ENCODE assay signal across 7 mouse cellular contexts in the genomic region with DNA sequence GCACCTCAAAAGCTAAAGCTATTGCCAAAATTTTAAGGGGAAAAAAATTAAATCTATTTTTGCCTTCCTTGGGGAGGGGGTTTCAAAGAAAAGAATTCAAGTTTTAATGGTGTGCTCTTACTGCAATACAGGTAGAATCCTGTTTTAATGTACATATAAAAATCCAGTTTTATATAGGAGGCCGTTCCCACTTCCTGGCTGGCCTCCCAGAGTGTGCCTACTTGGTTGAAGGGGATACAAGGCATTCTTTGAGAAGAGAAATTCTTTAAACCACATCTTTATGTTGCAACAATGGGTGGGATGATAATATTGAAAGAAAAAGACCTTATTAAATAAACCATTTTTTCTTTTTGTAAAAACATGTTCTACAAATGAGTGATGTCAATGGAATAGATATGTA. TPM values are rescaled to one million over a fixed set of nuclear protein-coding genes. Genes with fewer than 3 reads are reported as not detected.
DNase-seq lines count a peak whose midpoint lies in the region; ATAC-seq and TF ChIP-seq lines count a peak whose summit lies in the region.

No protein-coding gene starts in this region.

- no peak overlapping the region; the same call in 1 of the 2 replicates for H3K9ac ChIP-seq in lung, embryonic 16.5 days (ENCODE audit: low read length)
- no peak overlapping the region for H3K9ac ChIP-seq in forebrain, embryonic 13.5 days
- H3K9ac ChIP-seq in limb, embryonic 14.5 days (ENCODE audit: low read depth, low read length, severe bottlenecking) = no peak overlapping the region
- H3K9ac ChIP-seq in stomach, embryonic 16.5 days (ENCODE audit: low read length) = no peak overlapping the region

- H3K27me3 ChIP-seq in lung, embryonic 16.5 days (ENCODE audit: control insufficient read depth, insufficient read depth, low read depth, low read length) = no peaks in the 10 kb centered on the region
- no peaks in the 10 kb centered on the region for H3K27me3 ChIP-seq in forebrain, embryonic 13.5 days
- H3K27me3 ChIP-seq in limb, embryonic 14.5 days (ENCODE audit: control insufficient read depth, insufficient read depth, low read length) = no peaks in the 10 kb centered on the region
- no peaks in the 10 kb centered on the region for H3K27me3 ChIP-seq in stomach, embryonic 16.5 days (ENCODE audit: control insufficient read depth, insufficient read depth, low read length)

- H3K27ac ChIP-seq in lung, embryonic 16.5 days (ENCODE audit: low read length) = peak overlapping the region; percentile 94
- H3K27ac ChIP-seq in forebrain, embryonic 13.5 days = no peak overlapping the region
- H3K27ac ChIP-seq in limb, embryonic 14.5 days (replicated peaks; ENCODE audit: low read depth, low read length) = peak overlapping the region; percentile 88; the same call in 1 of the 2 replicates
- peak overlapping the region; percentile 91 for H3K27ac ChIP-seq in stomach, embryonic 16.5 days (ENCODE audit: low read length)

- peak overlapping the region; percentile 90 for H3K4me2 ChIP-seq in lung, embryonic 16.5 days (ENCODE audit: low read depth, low read length)
- peak overlapping the region; percentile 85 for H3K4me2 ChIP-seq in forebrain, embryonic 13.5 days
- H3K4me2 ChIP-seq in limb, embryonic 14.5 days (replicated peaks; ENCODE audit: low read depth, low read length, severe bottlenecking) = peak overlapping the region; percentile 61
- H3K4me2 ChIP-seq in stomach, embryonic 16.5 days (ENCODE audit: low read depth, low read length) = peak overlapping the region; percentile 74

- DNase-seq in lung, postnatal 36 days = no peak
- no peak for DNase-seq in limb, embryonic 14.5 days (ENCODE audit: low spot score)
- DNase-seq in gastrocnemius, postnatal 36 days = no peak
- no peak for DNase-seq in kidney, adult 9 months

- no peaks in the 10 kb centered on the region for H3K36me3 ChIP-seq in lung, embryonic 16.5 days (ENCODE audit: control insufficient read depth, insufficient read depth, low read length)
- no peaks in the 10 kb centered on the region for H3K36me3 ChIP-seq in forebrain, embryonic 13.5 days (ENCODE audit: poor library complexity, severe bottlenecking)
- H3K36me3 ChIP-seq in limb, embryonic 14.5 days (ENCODE audit: control insufficient read depth, insufficient read depth, low read length) = no peaks in the 10 kb centered on the region
- H3K36me3 ChIP-seq in stomach, embryonic 16.5 days (ENCODE audit: control insufficient read depth, insufficient read depth, low read length) = no peaks in the 10 kb centered on the region

- no peaks in the 10 kb centered on the region for H3K9me3 ChIP-seq in lung, embryonic 16.5 days (ENCODE audit: control insufficient read depth, low read length)
- H3K9me3 ChIP-seq in forebrain, embryonic 13.5 days (replicated peaks) = no peaks in the 10 kb centered on the region
- no peaks in the 10 kb centered on the region for H3K9me3 ChIP-seq in limb, embryonic 14.5 days (ENCODE audit: control insufficient read depth, low read length)
- no peaks in the 10 kb centered on the region for H3K9me3 ChIP-seq in stomach, embryonic 16.5 days (replicated peaks; ENCODE audit: control insufficient read depth, low read length)

- TF ChIP-seq POLR2A in limb, embryonic 14.5 days (IDR thresholded peaks at IDR 0.05; ENCODE audit: borderline replicate concordance, extremely low read depth, insufficient read depth, insufficient read length) = no peak

- intact Hi-C loops in gastrocnemius, postnatal 36 days (cut with DNase I) = loop anchor here (2.0 kb wide), 1 partner anchor 130 kb away; a partner anchor contains a TSS

- peak; percentile 40; the same call in 1 of the 2 replicates for ATAC-seq in lung, embryonic 16.5 days (ENCODE audit: low read depth)
- ATAC-seq in forebrain, embryonic 13.5 days = no peak
- ATAC-seq in limb, embryonic 14.5 days (ENCODE audit: low FRiP score, low read depth) = no peak
- no peak for ATAC-seq in stomach, embryonic 16.5 days (ENCODE audit: insufficient read depth, low FRiP score)

- WGBS in lung, embryonic 16.5 days = 30% methylated on average over 1 of the region's 1 CpGs
- 60% methylated on average over 1 of the region's 1 CpGs for WGBS in forebrain, embryonic 13.5 days
- 15% methylated on average over 1 of the region's 1 CpGs for WGBS in limb, embryonic 14.5 days
- WGBS in stomach, embryonic 16.5 days = 43% methylated on average over 1 of the region's 1 CpGs

- peaks cover 7% of the 10 kb centered on the region for H3K4me1 ChIP-seq in lung, embryonic 16.5 days (replicated peaks; ENCODE audit: control insufficient read depth, insufficient read depth, low read length)
- 0 out of 2 replicates have a peak, but pooled peaks cover 8% of the 10 kb centered on the region for H3K4me1 ChIP-seq in forebrain, embryonic 13.5 days
- H3K4me1 ChIP-seq in limb, embryonic 14.5 days (ENCODE audit: control insufficient read depth, insufficient read depth, low read length) = peaks cover 14% of the 10 kb centered on the region
- no peaks in the 10 kb centered on the region for H3K4me1 ChIP-seq in stomach, embryonic 16.5 days (ENCODE audit: control insufficient read depth, insufficient read depth, low read length)

- H3K4me3 ChIP-seq in lung, embryonic 16.5 days (ENCODE audit: low read length) = peak overlapping the region; percentile 86
- peak overlapping the region; percentile 65 for H3K4me3 ChIP-seq in forebrain, embryonic 13.5 days
- peak overlapping the region; percentile 81; the same call in 1 of the 2 replicates for H3K4me3 ChIP-seq in limb, embryonic 14.5 days (replicated peaks; ENCODE audit: low read length)
- peak overlapping the region; percentile 81 for H3K4me3 ChIP-seq in stomach, embryonic 16.5 days (replicated peaks; ENCODE audit: low read length)

RNA-seq across cellular contexts. Expression of a gene that starts 0.6 kb away (rescaled TPM):
- 11.2 and 12.7 TPM in 2 replicates for polyA plus RNA-seq in lung, embryonic 16.5 days (2015; fragmentation: Nextera tagmentation; extraction: Ambion mirVana)
- 8.5 and 10.4 TPM in 2 replicates for polyA plus RNA-seq in forebrain, embryonic 13.5 days (2015; fragmentation: Nextera tagmentation; extraction: Ambion mirVana)
- polyA plus RNA-seq in limb, embryonic 14.5 days (2012; rRNA removed) = 11.3 and 13.5 TPM in 2 replicates
- polyA plus RNA-seq in limb, embryonic 14.5 days (2014; fragmentation: Nextera tagmentation; extraction: Ambion mirVana) = 22.1 and 25.0 TPM in 2 replicates
- polyA plus RNA-seq in stomach, embryonic 16.5 days (2015; fragmentation: Nextera tagmentation; extraction: Ambion mirVana) = 11.3 and 11.6 TPM in 2 replicates
- 10 to 100 TPM in 1 of 2 experiments, 1 to 10 TPM in 1; 9.3 to 11.7 TPM for total RNA-seq in gastrocnemius, postnatal 36 days (2021)
